Mouse (Mus musculus) liver, adult 2 months (tissue): ENCODE results near the gene Styxl1. TPM values are rescaled to one million over a fixed set of nuclear protein-coding genes. Genes with fewer than 3 reads are reported as not detected.

Source experiments
- DNase-seq: peaks from one replicate; pipeline ENCODE4 v3.0.0-alpha.2; 2011; ENCODE audit warnings: low read depth, low spot score; ENCODE audit errors: extremely low read depth
- H3K27ac ChIP-seq: fragments of 200-500 bp; replicated peaks from 2 replicates; pipeline ENCODE4 v1.5.1; 2012; ENCODE audit warnings: low read depth, mild to moderate bottlenecking, control low read depth, inconsistent platforms, low read length; ENCODE audit not compliant: insufficient read depth
- H3K27me3 ChIP-seq: fragments of 200-500 bp; 2 replicates; pipeline ENCODE4 v1.6.1; 2012; ENCODE audit warnings: mild to moderate bottlenecking, moderate library complexity, low read length, inconsistent platforms; ENCODE audit not compliant: control insufficient read depth, insufficient read depth
- H3K36me3 ChIP-seq: fragments of 200-500 bp; 2 replicates; pipeline ENCODE4 v1.6.1; 2012; ENCODE audit warnings: low read length, inconsistent platforms; ENCODE audit not compliant: control insufficient read depth, insufficient read depth
- H3K4me1 ChIP-seq: fragments of 200-500 bp; 2 replicates; pipeline ENCODE4 v1.6.1; 2011; ENCODE audit warnings: low read length; ENCODE audit not compliant: control insufficient read depth, insufficient read depth
- H3K4me3 ChIP-seq: fragments of 200-500 bp; 2 replicates; pipeline ENCODE4 v1.5.1; 2011; ENCODE audit warnings: low read depth, mild to moderate bottlenecking, control low read depth, low read length, moderate library complexity; ENCODE audit not compliant: insufficient read depth
- H3K79me2 ChIP-seq: fragments of 200-500 bp; 2 replicates; pipeline ENCODE4 v1.6.1; 2012; ENCODE audit warnings: inconsistent platforms, mild to moderate bottlenecking, low read length, moderate library complexity; ENCODE audit not compliant: control insufficient read depth, insufficient read depth
- H3K9ac ChIP-seq: fragments of 200-500 bp; 2 replicates; pipeline ENCODE4 v1.6.1; 2012; ENCODE audit warnings: low read depth, mild to moderate bottlenecking, control low read depth, inconsistent platforms, low read length
- CTCF ChIP-seq: fragments of 200-500 bp; IDR thresholded peaks from 2 replicates; pipeline ENCODE4 v1.5.1; 2011; ENCODE audit warnings: low read depth, low read length, control low read depth
- POLR2A ChIP-seq: fragments of 200-500 bp; IDR thresholded peaks from 2 replicates; pipeline ENCODE4 v1.6.1; 2011; ENCODE audit warnings: low read length, control low read depth; ENCODE audit not compliant: insufficient read depth; ENCODE audit errors: extremely low read depth
- WGBS: fragments of 180-500 bp; shearing (Covaris S2); methylation state at CpG from one replicate; pipeline ENCODE4 v1.1.7; 2018; 5-methylcytosine and 5-hydroxymethylcytosine counted together
- polyA plus RNA-seq: library from polyadenylated mRNA; depleted of rRNA; stranded (reverse); fragments of >200 nt; gene quantifications from 2 replicates; pipeline ENCODE4 v1.2.3, GENCODE M21; 2012
- total RNA-seq: library from RNA; depleted of rRNA; stranded (reverse); fragments of >200 nt; gene quantifications from 2 replicates; pipeline ENCODE4 v1.2.3, GENCODE M21; 2014

The Styxl1 gene
- total and polyA plus RNA-seq, 2 experiments: 0.18 to 0.23 TPM

DNA sequence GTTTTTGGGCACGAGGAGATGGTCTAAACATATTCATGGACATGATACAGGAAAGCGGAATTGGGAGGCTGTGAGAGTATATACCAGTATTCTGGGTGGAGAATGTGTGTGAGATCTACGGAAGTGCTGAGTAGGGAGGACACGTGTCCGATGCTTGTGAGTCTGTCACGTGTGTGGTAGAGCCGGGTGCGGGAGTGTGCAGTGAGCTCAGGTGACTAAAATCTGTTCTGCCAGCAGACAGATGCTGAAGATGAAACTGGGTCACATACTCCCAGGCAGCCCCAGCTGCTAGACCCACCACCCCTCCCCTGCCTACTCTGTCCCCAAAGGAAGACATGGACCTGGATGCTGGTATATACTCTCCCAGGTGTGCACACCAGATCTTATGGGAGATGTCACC is 24.5 kb upstream of the Styxl1 start:
- no peak for TF ChIP-seq CTCF
- TF ChIP-seq POLR2A: no peak
- no peaks in the 10 kb centered on the region for H3K36me3 ChIP-seq
- H3K79me2 ChIP-seq: no peaks in the 10 kb centered on the region
- WGBS: 89% methylated on average over 8 of the region's 8 CpGs
- no peak overlapping the region for H3K9ac ChIP-seq
- H3K27ac ChIP-seq: no peak overlapping the region
- H3K4me3 ChIP-seq: no peak overlapping the region
- H3K27me3 ChIP-seq: no peaks in the 10 kb centered on the region
- H3K4me1 ChIP-seq: no peaks in the 10 kb centered on the region
- no peak for DNase-seq

DNA sequence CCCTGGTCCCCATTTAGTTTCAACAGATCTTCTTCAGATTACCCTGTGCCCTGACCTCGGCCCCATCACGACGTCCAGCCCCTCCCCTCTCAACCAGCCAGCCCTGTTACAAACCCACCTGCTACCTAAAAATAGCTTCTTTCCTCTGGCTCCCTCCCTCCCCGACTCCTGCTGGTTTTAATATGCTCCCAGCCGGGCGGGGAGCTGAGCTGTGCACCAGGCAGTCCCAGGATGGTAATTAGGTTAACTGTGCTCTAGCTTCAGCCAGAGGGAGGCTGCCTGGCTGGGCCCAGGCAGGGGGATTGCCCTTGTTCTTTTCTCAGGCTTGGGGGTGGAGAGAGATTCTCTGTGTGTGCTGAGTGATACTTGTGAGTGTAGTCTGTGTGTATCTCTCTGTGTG is 22.7 kb upstream of the Styxl1 start:
- no peaks in the 10 kb centered on the region for H3K36me3 ChIP-seq
- no peaks in the 10 kb centered on the region for H3K27me3 ChIP-seq
- H3K4me3 ChIP-seq: no peak overlapping the region
- 13% methylated on average over 6 of the region's 6 CpGs for WGBS
- H3K27ac ChIP-seq: no peak overlapping the region
- no peak overlapping the region for H3K9ac ChIP-seq
- no peaks in the 10 kb centered on the region for H3K4me1 ChIP-seq
- no peaks in the 10 kb centered on the region for H3K79me2 ChIP-seq
- no peak for DNase-seq
- TF ChIP-seq CTCF: no peak

DNA sequence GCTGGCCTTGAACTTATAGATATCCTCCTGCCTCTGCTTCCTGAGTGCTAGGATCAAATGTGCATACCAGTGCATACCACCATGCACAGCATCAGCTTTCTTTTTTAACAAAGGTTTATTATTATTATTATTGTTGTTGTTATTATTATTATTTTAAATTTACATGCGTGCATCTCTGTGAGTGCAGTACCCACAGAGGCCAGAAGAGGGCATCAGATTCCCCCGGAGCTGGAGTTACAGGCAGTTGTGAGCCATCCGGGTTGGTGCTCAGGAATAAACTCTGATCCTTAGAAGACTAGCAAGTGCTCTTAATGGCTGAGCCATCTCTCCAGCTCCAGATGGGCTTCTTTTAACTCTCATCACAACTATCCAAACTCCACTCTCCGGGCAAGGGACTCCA is 21.6 kb upstream of the Styxl1 start:
- H3K27me3 ChIP-seq: no peaks in the 10 kb centered on the region
- no peaks in the 10 kb centered on the region for H3K79me2 ChIP-seq
- no peak for DNase-seq
- WGBS: 49% methylated on average over 4 of the region's 4 CpGs
- H3K4me3 ChIP-seq: no peak overlapping the region
- no peak overlapping the region for H3K9ac ChIP-seq
- H3K4me1 ChIP-seq: no peaks in the 10 kb centered on the region
- no peaks in the 10 kb centered on the region for H3K36me3 ChIP-seq
- H3K27ac ChIP-seq: no peak overlapping the region
- TF ChIP-seq CTCF: peak; percentile 37; the same call in 1 of the 2 replicates
- TF ChIP-seq POLR2A: no peak

DNA sequence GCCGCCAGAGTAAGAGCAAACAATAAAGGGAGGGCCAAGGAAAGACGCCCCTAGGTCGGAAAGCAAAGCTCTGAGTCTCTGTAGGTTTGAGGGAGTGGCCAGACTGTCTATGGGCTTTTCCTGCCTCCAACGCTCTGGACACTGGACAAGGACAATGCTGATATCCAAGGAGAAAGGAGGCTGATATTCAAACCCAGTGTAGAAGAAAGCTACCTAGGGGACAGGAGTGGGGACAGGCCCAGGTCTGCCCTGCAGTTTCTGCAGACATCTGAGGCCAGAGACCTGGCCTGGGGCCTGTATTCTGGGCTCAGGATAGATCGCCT is 16.6 kb upstream of the Styxl1 start:
- WGBS: 25% methylated on average over 5 of the region's 5 CpGs
- Histone ChIP-seq H3K4me3 (no peak overlapping the region), H3K27me3 (no peaks in the 10 kb centered on the region), H3K27ac (no peak overlapping the region), H3K4me1 (no peaks in the 10 kb centered on the region), H3K36me3 (peaks cover 15% of the 10 kb centered on the region; the same call in 1 of the 2 replicates), H3K79me2 (no peaks in the 10 kb centered on the region), H3K9ac (no peak overlapping the region)
- TF ChIP-seq CTCF: no peak
- TF ChIP-seq POLR2A: no peak
- no peak for DNase-seq

DNA sequence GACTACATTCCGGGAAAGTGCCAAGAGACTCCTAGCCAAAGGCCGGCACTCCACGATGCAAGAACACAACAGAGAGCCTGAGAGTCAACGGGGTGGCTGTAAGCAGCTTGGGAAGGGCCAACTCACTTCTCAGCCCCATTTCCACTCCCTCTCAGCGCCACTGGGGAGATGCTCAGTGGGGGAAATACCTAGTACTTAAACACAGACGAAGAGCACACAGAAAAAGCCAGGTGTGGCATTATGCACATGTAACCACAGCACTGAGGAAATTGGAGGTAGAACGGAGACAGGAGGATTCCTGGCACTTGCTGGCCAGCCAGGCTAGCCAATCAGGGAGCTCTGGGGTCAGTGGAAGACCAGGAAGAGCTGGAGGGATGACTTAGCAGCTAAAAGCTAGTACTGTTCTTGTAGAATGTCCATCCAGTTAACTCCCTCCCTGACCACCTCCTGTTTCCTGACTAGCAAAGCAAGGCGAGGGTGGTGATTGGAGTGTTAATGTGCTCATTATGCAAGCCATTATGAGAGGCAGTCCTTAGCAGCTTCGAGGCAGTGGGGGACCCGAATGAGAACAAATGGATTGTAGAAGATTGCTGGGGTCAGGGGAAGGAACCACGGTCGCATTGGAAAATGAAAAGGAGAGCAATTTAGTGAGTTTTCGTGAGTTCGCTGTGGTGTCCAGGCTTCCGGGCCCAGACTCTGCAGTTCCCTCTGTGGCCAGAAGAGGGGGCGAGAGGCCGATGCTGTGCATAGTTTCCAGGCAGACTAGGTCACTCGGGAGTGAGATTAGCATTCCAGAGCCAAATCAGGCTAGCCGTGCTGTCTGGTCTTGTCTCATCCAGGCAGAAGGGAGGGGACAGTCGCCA is 16.0 kb upstream of the Styxl1 start:
- peak overlapping the region; percentile 8; the same call in 1 of the 2 replicates for H3K4me3 ChIP-seq
- peaks cover 21% of the 10 kb centered on the region; the same call in 1 of the 2 replicates for H3K36me3 ChIP-seq
- H3K27me3 ChIP-seq: no peaks in the 10 kb centered on the region
- peak; percentile 59 for DNase-seq
- peak overlapping the region; percentile 53 for H3K9ac ChIP-seq
- TF ChIP-seq POLR2A (no peak), CTCF (peak; percentile 99)
- WGBS: 22% methylated on average over 20 of the region's 20 CpGs
- H3K4me1 ChIP-seq: no peaks in the 10 kb centered on the region
- no peaks in the 10 kb centered on the region for H3K79me2 ChIP-seq
- H3K27ac ChIP-seq: no peak overlapping the region

DNA sequence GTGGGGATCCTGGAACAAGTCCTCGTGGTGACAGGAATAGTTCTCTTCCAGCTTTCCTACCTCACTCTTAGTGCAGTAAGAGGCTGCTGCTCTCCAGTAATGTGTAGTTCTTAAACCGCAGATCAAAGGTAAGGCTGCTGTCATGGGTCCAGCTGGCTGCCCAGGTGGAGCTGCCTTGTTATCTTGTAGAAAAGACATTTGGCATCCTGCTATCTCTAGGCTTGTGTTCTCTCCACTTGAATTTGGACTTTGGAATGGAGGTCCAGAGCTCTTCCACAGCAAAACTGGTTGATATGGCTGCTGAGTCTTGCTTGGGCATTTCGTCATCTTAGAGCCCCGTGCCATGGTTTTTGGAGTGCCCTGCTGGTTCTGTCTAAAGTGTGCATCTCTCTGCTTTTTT is 4.7 kb upstream of the Styxl1 start:
- H3K27ac ChIP-seq: peak overlapping the region; percentile 55
- peaks cover 45% of the 10 kb centered on the region for H3K36me3 ChIP-seq
- DNase-seq: peak; percentile 99
- peaks cover 29% of the 10 kb centered on the region for H3K4me1 ChIP-seq
- TF ChIP-seq CTCF (no peak), POLR2A (no peak)
- peaks cover 18% of the 10 kb centered on the region; the same call in 1 of the 2 replicates for H3K79me2 ChIP-seq
- no peak overlapping the region for H3K9ac ChIP-seq
- H3K27me3 ChIP-seq: no peaks in the 10 kb centered on the region
- H3K4me3 ChIP-seq: no peak overlapping the region
- 20% methylated on average over 4 of the region's 4 CpGs for WGBS
